Mouse (Mus musculus): ENCODE results near the gene Dclk2.

Gene Dclk2

DNA sequence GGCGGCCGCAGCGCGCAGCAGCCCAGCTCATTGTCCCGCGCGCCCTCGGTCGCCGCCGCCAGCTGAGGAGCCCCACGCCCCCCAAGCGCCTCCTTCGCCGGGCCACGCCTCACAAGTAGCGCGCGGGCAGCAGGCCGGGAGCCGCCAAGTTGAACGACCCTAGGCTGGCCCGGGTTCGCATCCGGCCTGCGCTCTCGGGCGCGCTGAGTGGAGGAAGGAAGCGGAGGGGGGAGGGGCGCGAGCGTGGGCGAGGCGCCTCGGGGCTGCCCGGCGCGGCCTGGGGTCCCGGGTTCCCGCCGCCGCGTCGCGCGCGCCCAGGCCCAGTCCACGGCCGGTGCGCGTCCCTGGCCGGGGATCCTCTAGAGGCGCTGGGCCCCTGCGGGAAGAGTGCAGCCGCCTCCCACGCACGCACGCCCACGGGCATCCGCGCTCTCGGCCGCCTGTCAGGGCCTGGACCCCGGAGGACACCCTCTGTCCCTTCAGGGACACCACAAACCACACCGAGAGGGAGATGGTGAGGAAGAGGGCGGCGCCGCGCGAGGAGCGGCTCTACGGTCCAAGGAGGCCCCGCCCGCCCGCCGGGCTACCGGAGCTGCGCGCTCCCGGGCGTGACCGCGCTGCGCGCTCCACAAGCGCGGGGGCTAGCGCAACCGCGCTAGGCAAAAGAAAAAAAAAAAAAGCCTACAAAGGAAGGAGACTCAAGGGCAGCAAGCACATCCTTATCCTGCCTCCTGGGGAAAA, at the start of gene Dclk2:
Gene Dclk2 (minus strand): TSS at position 510 of the 741 bp plus-strand sequence.
- peak; percentile 49 for DNase-seq (ENCODE audit: low spot score)

DNA sequence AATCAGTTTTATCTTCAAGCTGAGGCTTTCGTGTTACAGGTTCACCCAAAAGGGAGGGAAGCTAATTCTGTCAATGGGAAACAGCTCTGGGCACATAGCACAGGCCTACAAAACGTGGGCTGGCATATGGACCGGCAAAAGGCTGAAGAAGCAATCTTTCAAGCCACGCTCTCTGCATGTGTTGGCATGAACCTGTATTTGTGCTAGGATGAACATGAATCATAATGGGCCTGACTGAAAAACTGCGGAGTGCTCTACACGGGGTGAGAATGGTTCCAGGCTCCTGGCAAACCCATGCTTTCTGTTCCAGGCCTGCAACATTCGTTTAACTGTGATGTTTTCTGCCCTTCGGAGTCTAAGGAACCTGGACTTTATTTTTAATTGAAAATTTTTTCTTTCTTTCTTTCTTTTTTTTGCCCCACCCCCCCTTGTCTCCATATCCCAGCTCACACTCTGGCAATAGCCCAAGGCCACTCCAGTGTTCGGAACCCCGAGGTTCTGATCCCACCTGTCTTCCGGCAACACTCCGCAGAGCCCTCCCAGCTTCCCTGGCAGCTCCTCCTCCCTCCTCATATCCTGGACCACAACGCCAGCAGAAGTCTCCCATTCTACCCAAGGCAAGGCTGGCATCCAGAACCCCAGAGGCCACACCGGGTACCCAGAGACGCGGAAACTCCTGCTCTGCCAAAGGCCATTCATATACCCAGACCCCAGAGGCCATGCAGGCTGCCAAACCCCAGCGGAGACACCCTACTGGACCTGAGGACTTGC, 42.2 kb upstream of the Dclk2 start:
- no peak for DNase-seq (ENCODE audit: low spot score)

DNA sequence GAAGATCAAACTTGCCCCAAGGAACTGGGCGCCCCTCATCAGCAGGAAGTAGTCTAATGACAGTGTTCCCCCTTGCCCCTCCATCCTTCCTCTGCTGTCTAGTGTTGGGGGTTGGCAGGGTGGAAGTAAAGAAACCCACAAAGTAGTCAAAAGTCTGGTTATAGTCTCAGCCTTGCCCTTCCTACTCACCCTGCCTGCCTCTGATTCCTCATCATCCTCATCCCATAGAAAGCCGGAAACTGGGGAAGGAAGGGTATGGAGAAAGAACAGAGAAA, 40.7 kb upstream of the Dclk2 start:
- DNase-seq (ENCODE audit: low spot score), result no peak

DNA sequence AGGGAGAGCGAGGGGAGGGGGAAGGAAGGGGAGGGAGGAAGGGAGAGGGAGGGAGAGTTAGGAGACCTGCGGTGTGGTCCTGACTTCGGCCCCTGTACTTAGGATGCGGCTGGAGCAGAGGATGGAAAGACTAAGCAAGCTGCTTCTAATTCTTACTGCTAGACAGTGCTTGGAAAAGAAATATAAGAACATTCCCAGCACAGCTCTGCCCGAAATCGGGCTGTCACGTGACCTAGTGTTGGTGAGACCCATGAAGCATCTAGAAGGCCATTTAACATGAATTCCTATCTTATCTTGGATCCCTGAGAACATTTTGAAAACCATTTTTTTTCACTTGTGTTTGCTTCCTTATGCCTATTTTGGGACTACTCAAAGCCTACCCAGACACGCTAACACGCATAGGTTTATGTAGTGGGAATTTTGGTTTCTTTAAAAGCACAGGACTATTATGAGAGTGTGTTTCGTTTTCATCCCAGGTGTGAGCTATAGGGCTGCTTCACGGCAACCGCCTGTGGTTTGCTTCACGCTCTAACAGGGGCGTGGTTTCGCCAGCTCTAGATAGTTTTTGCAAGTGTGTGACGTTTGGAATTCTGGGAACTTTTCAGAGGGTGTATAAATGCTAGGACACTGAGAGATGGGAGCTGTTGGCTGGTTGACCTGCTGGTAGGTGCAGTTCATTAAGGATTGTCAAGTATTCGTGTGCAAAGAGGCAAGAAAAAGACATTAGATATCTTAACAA, 40.2 kb upstream of the Dclk2 start:
- no peak for DNase-seq (ENCODE audit: low spot score)

DNA sequence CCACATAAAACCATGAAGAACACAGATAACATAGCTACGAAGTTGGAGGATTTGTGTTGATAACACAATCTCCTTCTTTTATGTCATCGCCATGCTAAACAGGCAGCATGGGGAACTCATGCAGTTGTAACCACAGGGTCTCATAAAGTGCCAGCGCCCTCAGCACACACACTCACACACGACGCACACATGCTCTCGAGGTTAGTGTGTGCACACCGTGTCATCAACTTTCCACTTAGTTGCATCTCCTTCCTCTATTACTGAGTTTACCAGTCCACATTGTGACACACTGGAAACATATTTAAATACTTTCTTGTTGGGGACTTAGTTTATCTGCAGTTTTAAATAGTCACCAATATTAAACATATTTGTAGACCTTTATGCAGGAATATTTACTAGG, 38.4 kb upstream of the Dclk2 start:
- no peak for DNase-seq (ENCODE audit: low spot score)

DNA sequence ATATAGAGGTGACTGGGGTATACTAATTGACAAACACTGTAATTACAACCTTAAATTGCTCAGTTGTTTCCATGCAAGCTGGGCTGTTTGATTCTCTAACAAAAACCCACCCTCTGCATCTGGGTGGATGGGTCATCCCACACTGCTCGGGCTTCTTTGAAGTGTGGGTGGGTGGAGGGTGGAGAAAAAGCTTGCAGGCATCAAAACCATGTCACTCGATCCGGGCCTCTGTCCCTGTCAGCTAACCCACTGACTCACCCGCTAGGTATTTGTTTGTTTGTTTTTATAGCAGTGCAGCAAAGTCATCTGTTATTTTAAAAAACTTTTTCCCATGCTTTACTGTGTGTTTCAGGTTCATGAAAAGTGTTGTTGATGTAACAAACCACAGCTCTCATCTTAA, 34.7 kb upstream of the Dclk2 start:
- DNase-seq (ENCODE audit: low spot score), result no peak

DNA sequence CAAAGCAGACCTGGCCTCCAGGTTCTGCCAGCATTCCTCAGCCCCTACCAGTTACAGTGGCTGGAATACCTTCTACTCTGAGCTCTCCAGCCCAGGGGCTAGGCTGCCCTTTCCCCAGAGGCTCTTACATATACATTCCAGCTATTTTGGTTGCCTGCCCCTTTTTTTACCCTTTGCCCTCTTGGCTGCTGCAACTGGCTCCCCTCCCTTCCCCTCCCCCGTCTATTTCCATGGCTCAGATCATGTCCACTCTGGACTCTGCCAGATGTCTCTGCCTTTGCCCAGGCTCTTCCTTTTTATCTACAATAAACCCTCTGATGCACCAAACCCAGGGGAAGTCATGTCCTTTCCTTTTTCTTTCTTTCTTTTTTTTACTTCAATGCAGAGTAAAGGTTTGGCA, 33.9 kb upstream of the Dclk2 start:
- DNase-seq (ENCODE audit: low spot score), result no peak

DNA sequence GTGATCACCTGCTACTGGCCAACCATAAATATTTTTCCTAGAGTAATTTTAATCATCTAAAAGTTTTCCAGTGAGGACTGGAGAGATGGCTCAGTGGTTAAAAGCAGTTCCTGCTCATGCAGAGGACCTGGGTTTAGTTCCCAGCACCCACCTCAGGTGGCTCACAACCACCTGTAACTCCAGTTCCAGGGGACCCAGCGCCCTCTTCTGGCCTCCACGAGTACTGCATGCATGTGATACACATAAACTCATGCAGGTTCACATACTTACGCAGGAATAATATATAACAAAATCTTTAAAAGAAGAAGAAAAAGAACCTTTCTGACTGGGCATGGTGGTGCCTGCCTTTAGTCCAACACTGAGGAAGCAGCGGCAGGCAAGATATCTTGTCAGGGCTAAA, 33.2 kb upstream of the Dclk2 start:
- no peak for DNase-seq (ENCODE audit: low spot score)

DNA sequence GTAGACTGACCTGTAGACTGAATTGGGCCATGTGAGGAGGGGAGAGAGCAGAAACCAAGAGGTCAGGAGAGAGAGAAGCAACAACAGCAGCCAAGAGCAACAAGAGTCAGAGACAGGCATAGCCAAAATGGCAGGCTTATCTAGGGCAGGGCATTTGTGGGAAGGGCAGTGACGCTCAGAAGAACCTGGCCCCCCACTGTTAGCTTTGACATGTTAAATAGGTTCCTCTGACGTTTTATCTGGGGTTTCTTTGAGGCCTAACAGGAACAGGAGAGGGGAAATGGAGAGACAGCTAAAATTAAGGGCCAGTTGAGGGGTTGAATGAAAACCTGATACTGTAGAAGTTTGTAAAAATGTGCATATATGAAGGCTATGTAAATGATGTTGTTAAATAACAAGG, 30.0 kb upstream of the Dclk2 start:
- no peak for DNase-seq (ENCODE audit: low spot score)

DNA sequence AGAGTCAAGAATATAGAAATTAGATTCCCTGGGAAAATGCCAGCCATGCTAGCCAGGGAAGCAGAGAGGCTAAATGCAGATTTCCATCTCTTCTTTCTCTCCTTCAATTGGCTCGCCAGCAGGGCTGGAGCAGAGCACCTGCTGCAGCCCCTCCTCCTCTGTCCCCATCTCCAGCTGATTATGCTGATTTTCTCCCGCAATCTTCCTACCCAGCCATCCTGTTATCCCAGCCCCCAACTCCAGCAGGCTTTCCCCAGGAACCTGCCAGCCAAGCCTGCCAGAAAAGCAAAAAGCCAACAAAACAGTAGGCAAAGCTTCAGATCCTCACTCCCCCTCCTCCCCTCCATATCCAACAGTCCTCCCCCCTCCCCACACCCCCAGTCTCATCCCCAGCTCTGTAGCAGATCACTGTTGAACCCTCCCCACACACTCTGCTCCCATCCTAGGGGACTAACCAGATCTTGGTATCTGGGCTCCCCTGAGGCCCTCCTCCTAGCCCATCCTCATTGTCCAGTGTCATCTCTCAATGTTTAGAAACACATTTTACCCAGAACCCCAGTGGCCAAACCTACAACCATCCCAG, 15.7 kb upstream of the Dclk2 start:
- no peak for DNase-seq (ENCODE audit: low spot score)

DNA sequence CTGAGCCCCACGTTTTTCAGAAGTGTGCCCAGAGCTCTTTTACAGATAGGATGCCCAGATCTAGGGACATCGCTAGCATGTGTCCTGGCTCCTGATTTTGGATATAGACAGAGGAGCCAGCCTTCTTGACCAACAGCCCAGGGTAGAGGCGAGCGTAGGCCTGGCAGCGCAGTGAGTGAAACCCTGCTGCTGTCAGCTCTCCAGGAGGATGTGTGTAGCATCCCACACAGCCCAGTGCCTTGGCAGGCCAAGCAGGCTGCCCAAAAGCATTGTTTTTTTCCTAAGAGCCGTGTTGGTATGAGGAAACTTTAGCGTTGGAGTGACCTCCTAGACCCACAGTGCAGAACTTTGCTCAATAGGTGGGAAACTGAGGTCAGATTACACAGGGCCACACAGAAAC, 12.8 kb upstream of the Dclk2 start:
- DNase-seq (ENCODE audit: low spot score), result no peak

DNA sequence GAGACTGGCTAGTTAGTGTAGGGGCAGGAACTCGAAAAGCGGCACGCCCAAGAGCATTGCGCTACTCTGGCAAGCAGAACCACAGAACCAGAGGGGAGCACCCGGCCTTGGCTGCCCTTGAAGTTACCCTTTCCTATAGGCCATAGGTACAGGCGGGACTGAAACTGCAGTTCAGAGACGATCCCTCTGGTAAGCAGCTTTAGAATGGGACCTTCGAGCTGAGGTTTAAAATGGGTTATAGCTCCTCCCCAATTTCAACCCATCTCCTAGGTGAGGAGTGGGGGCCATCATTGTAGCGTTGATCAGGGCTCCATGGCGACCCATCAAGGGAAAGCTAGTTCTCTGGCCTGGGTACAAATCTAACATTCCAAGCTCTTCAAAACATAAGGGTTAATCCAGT, 3.0 kb upstream of the Dclk2 start:
- no peak for DNase-seq (ENCODE audit: low spot score)

DNA sequence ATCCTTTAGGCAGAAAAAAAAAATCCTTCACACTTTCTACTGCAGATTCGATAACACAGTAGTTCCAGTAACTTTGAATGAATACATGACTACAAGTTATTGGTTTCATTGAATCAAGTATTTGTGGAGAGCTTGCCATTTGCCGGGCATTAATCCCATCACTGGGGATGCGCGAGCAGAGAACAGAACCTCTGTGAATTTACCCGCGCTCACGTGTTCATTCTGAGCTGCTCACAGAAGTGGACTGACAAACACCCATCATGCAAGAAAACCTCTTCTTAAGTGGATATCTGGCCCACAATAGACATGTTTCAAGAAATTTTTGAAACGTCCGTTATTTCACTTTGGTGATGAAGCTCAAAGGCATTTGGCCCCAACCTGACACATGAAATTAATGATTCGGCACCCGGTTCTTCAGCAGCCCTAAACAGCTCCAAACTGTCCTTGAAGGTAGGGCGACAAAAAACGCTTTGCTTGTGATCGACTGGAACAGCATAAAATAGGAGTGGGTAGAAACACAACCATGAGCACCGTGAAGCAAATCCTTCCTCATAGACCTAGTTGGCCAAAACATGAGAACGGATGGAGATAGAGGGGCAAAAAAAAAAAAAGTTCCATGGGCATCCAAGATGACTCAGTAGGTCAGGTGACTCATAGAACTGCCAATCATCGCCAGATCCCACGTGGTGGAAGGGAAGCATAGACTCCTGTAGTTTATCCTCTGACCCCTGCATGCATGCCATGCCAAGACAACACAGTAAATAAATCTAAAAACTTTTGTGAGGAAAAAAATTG, 726 bp upstream of the Dclk2 start:
- DNase-seq (ENCODE audit: low spot score), result no peak

DNA sequence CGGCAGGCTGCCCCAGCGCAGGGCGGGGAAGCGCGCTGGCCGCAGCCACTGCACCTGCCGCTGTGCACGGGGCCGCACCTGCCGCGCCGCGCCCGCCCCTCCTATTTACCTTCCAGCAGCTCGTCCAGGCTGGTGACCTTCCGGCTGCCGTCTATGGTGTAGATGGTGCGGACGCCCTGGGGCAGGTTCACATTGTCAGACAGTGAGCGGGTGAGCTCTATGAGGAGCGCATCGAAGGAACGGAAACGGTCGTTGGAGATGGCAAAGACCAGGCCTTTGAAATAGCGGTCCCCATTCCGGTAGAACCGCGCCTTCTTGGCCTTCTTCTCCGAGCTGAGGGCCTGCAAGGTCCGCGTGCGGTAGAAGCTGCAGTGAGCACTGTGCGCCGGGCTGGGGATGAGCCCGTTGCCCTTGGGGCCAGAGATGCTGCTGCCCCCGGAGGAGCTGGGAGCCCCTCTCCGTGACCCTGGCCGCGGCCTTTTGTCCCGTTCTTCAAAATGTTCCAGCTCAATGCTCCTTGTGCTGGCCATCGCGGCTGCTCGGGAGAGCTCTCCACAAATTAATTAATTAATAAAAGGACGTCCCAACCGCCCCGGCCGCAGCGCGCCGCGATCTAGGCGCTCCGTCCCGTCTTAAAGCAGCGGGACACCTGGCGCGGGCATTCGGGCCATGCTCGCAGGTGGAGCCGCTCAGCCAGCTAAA, 860 bp downstream of the Dclk2 start:
- DNase-seq (ENCODE audit: low spot score), result peak; percentile 18

DNA sequence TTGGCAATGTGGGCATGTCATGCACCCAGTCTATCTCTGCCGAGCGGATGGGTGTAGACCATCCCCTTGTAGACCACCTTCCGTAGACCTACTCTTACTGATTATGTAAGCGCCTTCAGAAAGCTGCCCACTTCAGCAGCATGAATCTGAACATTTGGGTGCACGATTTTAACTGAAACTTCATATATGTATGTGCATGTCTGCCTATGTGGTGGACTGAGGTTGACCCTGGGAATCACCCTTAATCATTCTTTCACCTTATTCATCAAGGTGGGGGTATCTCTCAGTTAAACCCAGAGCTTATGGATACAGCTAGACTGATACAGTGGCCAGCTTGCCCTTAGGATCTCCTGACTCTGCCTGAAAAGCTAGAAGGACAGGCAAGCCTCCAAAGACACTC, 3.6 kb downstream of the Dclk2 start:
- no peak for DNase-seq (ENCODE audit: low spot score)

DNA sequence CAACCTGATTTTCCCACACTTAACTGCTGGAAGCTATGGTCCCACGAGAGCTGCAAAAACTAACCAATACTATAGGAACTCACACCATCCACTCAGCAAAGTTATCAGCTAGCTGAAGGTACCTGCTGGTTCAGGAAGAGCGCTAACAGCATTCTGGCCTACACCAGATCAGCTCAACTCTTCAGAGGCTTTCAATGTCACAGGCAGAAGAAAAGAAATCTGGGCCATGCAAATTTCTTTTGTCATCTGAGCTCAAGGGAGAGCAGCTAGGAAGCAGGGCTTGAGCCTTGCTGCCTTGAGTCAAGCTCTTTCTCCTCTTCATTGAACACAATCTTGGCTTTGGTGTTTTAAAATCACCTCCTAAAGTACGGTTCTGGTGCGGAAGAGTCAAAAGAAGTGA, 4.0 kb downstream of the Dclk2 start:
- no peak for DNase-seq (ENCODE audit: low spot score)

DNA sequence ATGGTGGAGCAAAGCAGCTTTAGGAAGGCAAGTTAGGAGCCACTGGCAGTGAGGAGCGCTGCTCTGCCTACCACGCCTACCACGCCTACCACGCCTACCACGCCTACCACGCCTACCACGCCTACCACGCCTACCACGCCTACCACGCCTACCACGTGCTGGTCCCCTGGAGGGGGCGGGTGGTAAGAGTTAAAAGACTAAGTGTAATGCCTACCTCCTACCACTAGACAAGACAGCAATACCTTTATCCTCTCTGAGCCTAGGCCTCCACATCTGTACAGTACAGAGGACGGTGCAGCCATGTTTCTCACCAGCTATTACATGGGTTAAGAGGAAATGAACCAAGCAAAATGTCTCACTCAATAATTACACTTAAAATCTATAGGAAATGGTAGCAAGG, 5.4 kb downstream of the Dclk2 start:
- DNase-seq (ENCODE audit: low spot score), result no peak

DNA sequence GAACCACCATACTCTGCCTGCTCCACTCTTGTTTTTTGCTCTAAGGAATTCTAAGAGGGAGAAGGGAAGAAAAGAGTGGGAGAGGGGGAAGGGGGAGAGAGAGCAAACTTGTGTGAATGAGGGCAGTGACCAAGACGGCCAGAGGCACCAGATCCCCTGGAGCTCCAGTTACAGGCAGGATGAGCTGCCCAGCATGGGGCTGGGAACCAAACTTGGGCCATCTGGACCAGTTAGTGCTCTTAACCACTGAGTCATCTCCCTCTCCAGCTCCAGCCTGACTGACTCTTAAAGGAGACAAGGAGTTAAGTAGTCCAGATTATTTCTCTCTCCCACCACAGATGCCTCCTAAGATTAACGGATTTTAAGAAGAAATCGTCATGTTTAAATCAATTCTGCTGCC, 6.3 kb downstream of the Dclk2 start:
- DNase-seq (ENCODE audit: low spot score), result no peak

DNA sequence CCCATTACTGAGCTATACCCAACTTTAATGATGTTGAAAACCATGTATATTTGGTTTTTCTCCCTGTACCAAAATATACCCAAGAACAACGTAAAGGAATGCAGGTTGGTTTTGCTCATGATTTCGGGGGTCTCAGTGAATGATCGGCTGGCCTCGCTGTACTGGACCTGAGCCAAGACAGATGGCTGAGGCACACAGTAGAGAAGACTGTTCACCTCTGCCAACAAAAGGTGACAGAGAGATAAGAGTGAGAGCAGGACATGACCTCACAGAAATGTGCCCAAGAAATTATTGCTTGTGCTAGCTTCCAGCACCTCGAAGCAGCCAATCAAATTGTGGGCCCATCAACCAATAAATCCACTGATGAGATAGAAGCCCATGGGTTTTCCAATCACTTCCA, 22.3 kb downstream of the Dclk2 start:
- no peak for DNase-seq (ENCODE audit: low spot score)

DNA sequence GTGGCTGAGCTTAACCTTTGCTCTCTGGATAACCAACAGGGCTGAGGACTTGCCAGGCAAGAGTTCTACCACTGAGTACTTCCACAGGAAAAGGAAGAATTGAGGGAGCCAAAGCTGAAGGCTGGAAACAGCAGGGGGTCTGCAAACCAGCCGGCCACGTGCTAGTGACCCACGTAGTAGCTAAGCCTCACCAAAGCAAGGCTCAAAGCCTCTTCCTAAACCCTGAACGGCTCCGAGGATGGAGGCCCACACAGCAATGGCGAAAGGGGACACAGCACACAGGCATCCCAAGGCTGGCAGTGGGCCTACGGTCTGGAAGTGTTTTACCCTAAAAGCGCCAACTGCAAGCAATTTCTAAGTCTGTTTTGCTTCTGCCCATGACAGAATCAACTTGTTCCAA, 23.1 kb downstream of the Dclk2 start:
- no peak for DNase-seq (ENCODE audit: low spot score)

DNA sequence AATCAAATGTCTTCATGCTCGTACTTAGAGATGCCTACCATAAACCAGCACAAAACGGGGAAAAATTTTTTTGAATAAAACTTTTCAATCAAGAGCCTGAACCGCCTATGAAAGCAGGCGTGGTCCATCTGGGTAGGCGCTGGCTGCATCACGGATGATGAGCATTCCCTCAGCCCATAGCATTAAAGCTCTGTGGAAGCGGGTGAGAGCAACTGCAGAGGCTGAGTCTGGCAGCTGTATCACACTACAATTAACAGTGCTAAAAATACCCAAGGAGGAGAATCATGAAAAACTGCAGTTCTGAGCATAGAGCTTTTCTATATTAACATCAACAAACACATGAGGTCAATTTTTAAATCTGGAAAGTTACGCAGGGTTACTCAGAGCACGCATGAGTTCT, 23.6 kb downstream of the Dclk2 start:
- DNase-seq (ENCODE audit: low spot score), result no peak

DNA sequence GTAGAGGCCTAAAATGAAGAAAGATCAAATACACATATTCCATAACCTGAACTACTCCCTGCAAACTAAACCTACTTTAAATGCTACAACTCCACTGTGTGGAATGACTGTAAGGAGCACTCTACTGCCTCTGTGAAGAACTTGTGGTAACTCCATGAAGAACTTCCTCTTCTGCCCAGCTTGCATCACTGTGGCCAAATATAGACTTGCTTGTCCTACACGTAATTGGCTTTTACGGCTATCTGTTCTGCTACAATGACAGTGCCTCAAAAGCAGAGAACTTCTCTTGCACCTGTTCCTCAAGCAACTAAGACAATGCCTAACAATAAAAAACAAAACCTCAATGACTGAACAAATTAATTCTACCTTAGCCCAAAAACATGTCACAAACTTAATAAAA, 26.2 kb downstream of the Dclk2 start:
- no peak for DNase-seq (ENCODE audit: low spot score)
